Mouse (Mus musculus): ENCODE measurements around the gene Olfr1294. TPM values are rescaled to one million over a fixed set of nuclear protein-coding genes. Genes with fewer than 3 reads are reported as not detected.

Olfr1294 gene
- polyA plus RNA-seq (2012; rRNA removed; ENCODE audit: low replicate concordance), result not detected in 2 replicates

GRCm38 (mm10) chr2:111540191-111540590 lies at the start of gene Olfr1294:
Olfr1294 (minus strand) TSS chr2:111540291.

GRCm38 (mm10) chr2:111569581-111569980 lies 29.5 kb upstream of the Olfr1294 start, which contains the start of gene Olfr1295:
Olfr1295 (minus strand) TSS chr2:111569681.

DNA sequence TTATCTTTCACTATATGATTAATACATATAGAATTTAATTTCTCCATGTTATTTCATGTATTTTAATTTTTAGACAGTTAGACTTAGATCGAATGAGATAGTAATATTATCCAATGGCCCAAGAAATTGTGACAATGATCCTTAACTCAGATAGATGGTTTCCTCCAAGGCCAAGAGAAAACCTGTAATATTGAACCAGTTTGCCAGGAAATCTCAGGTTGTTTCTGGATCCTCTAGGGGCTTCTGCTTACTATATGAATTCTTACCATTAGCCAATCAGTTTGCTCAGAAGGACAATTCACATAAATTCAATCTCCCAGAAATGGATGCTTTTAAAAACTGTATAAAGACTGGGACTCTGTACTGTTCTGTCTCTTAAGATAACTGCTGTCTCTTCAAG lies 15.2 kb downstream of the Olfr1294 start, which contains the start of gene Olfr1293-ps:
Gene Olfr1293-ps (plus strand): TSS at position 301 of the 400 bp plus-strand sequence.

DNA sequence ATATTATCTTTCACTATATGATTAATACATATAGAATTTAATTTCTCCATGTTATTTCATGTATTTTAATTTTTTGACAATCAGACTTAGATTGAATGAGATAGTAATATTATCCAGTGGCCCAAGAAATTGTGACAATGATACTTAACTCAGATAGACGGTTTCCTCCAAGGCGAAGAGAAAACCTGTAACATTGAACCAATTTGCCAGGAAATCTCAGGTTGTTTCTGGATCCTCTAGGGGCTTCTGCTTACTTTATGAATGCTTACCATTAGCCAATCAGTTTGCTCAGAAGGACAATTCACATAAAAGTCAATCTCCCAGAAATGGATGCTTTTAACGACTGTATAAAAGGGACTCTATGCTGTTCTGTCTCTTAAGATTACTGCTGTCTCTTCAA lies 43.2 kb downstream of the Olfr1294 start, which contains the start of gene Olfr1291-ps1:
Gene Olfr1291-ps1 (plus strand): TSS at position 301 of the 400 bp plus-strand sequence.

DNA sequence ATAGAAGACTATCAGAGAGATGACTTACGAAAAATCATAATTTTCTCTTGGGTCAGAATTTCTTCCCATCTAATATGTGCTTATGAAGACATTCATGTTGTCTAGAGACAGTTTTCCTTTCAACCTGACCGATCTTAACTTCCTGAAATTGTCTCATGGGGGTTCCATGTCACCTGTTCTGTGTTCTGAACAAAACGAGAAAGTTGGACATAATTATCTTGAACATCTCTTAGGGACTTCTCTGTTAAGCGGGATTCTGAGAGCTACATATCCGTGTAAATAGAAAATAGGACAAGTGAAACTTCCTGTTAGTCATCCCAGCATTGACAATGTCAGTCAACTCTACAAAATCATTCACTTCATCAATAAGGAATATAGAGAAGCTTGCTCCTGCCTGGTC lies 46.4 kb downstream of the Olfr1294 start, which contains the start of gene Olfr1290:
Gene Olfr1290 (minus strand): TSS at position 101 of the 400 bp plus-strand sequence.

Other genes starting within 250 kb of the Olfr1294 start
- gene Olfr1279, start 239.7 kb downstream of the Olfr1294 start, polyA plus RNA-seq (2012; rRNA removed; ENCODE audit: low replicate concordance), result not detected in 2 replicates
- not detected in 2 replicates for gene Olfr1280, start 226.3 kb downstream of the Olfr1294 start, polyA plus RNA-seq (2012; rRNA removed; ENCODE audit: low replicate concordance)
- not detected in 2 replicates for gene Olfr1281, start 213.8 kb downstream of the Olfr1294 start, polyA plus RNA-seq (2012; rRNA removed; ENCODE audit: low replicate concordance)
- gene Olfr1282, start 204.2 kb downstream of the Olfr1294 start, polyA plus RNA-seq (2012; rRNA removed; ENCODE audit: low replicate concordance), result not detected in 2 replicates
- gene Olfr1283, start 173.5 kb downstream of the Olfr1294 start, polyA plus RNA-seq (2012; rRNA removed; ENCODE audit: low replicate concordance), result not detected in 2 replicates
- gene Olfr1284, start 164.8 kb downstream of the Olfr1294 start, polyA plus RNA-seq (2012; rRNA removed; ENCODE audit: low replicate concordance), result not detected in 2 replicates
- gene Olfr1286, start 117.2 kb downstream of the Olfr1294 start, polyA plus RNA-seq (2012; rRNA removed; ENCODE audit: low replicate concordance), result not detected in 2 replicates
- gene Olfr1287, start 91.1 kb downstream of the Olfr1294 start, polyA plus RNA-seq (2012; rRNA removed; ENCODE audit: low replicate concordance), result not detected in 2 replicates
- gene Olfr1288, start 66.2 kb downstream of the Olfr1294 start, polyA plus RNA-seq (2012; rRNA removed; ENCODE audit: low replicate concordance), result not detected in 2 replicates
- gene Olfr1289, start 59.5 kb downstream of the Olfr1294 start, polyA plus RNA-seq (2012; rRNA removed; ENCODE audit: low replicate concordance), result not detected in 2 replicates
- gene Olfr1290, start 46.5 kb downstream of the Olfr1294 start, polyA plus RNA-seq (2012; rRNA removed; ENCODE audit: low replicate concordance), result not detected in 2 replicates
- not detected in 2 replicates for gene Olfr1291-ps1, start 43.1 kb downstream of the Olfr1294 start, polyA plus RNA-seq (2012; rRNA removed; ENCODE audit: low replicate concordance)
- gene Olfr1293-ps, start 15.1 kb downstream of the Olfr1294 start, polyA plus RNA-seq (2012; rRNA removed; ENCODE audit: low replicate concordance), result not detected in 2 replicates
- not detected in 2 replicates for gene Olfr1295, start 29.4 kb upstream of the Olfr1294 start, polyA plus RNA-seq (2012; rRNA removed; ENCODE audit: low replicate concordance)
- not detected in 2 replicates for gene Olfr1297, start 86.2 kb upstream of the Olfr1294 start, polyA plus RNA-seq (2012; rRNA removed; ENCODE audit: low replicate concordance)
- gene Olfr1298, start 108.9 kb upstream of the Olfr1294 start, polyA plus RNA-seq (2012; rRNA removed; ENCODE audit: low replicate concordance), result not detected in 2 replicates
- not detected in 2 replicates for gene Olfr1299, start 121.1 kb upstream of the Olfr1294 start, polyA plus RNA-seq (2012; rRNA removed; ENCODE audit: low replicate concordance)
- gene Olfr1301, start 210.7 kb upstream of the Olfr1294 start, polyA plus RNA-seq (2012; rRNA removed; ENCODE audit: low replicate concordance), result not detected in 2 replicates
- gene Olfr1302, start 237.1 kb upstream of the Olfr1294 start, polyA plus RNA-seq (2012; rRNA removed; ENCODE audit: low replicate concordance), result not detected in 2 replicates

Data from mammary gland, adult 2 months (tissue).